Mouse (Mus musculus): ENCODE measurements around the gene Hspa4. TPM values are rescaled to one million over a fixed set of nuclear protein-coding genes. Genes with fewer than 3 reads are reported as not detected.
"Not testable (repeated sequence)": the region's sequence is repeated elsewhere in the genome, so short reads cannot be mapped to it uniquely, and the experiment has no call there.

Hspa4 gene
- polyA plus RNA-seq, 1 experiment from 2014 or later, result 51.5 TPM

DNA sequence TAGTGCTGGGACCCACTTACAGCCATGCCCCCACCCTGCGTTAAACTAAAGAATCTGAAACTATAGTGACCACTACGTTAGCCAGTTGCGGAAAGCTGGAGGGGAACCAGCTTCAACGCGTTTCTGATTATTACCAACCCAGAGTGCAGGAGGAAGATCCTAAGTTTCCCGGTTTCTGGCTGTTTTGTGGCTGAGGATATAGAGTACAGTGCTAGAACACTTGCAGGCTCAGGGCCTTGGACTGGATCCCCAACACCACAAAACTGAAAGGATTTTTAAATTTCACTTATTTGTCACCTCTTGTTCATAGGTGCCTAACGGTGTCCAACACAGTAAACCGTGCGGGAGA, 884 bp upstream of the Hspa4 start:
- Histone ChIP-seq H3K4me2 (peak overlapping the region; percentile 75), H3K9ac (peak overlapping the region; percentile 69), H3K27ac (peak overlapping the region; percentile 95), H3K36me3 (no peaks in the 10 kb centered on the region), H3K9me3 (no peaks in the 10 kb centered on the region), H3K4me3 (peak overlapping the region; percentile 98), H3K4me1 (replicated peaks) (peaks cover 35% of the 10 kb centered on the region), H3K27me3 (no peaks in the 10 kb centered on the region)
- no peak for ATAC-seq (ENCODE audit: low FRiP score)
- WGBS, result 66% methylated on average over 9 of the region's 9 CpGs

DNA sequence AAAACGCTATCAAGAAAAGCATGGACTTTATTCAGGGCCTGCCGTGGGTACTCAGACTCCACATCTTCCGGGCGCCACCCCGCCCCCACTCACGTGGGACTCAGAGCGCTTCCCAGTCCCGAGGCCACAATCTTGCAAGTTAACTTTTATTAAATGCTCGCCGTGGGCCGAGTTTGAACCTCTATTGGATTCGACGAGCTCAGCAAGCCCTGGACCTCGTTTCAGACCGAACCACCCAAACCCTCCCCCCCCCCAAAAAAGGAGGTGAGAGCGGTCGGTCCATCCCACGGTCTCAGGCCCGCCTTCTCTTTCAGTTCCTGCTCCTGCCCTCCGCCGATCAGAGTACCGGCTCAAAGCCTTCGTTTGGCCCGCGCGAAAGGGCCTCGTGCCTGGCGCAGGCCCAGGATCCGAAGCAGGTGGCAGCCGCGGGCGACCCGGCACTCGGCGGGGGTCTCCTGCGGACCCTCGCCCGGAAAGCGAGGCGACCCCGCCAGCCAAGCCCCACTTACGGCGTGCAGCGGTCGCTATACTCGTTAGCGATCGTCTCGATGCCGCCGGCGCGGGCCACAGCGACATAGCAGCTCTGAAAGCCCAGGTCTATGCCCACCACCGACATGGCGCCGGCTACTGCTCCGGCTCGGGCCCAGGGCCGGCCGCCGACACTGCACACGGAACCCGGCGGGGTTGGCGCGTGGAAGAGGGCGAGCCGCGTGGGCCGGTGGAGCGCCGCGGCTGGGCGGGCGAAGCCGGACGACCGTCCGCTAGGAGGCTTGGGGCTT, 517 bp downstream of the Hspa4 start:
- Histone ChIP-seq H3K27me3 (no peaks in the 10 kb centered on the region), H3K9ac (peak overlapping the region; percentile 99), H3K9me3 (no peaks in the 10 kb centered on the region), H3K4me2 (peak overlapping the region; percentile 75), H3K27ac (peak overlapping the region; percentile 95), H3K4me1 (replicated peaks) (peaks cover 35% of the 10 kb centered on the region), H3K4me3 (peak overlapping the region; percentile 98), H3K36me3 (no peaks in the 10 kb centered on the region)
- WGBS, result under 1% methylated on average over 80 of the region's 80 CpGs
- peak; percentile 86 for ATAC-seq (ENCODE audit: low FRiP score)

DNA sequence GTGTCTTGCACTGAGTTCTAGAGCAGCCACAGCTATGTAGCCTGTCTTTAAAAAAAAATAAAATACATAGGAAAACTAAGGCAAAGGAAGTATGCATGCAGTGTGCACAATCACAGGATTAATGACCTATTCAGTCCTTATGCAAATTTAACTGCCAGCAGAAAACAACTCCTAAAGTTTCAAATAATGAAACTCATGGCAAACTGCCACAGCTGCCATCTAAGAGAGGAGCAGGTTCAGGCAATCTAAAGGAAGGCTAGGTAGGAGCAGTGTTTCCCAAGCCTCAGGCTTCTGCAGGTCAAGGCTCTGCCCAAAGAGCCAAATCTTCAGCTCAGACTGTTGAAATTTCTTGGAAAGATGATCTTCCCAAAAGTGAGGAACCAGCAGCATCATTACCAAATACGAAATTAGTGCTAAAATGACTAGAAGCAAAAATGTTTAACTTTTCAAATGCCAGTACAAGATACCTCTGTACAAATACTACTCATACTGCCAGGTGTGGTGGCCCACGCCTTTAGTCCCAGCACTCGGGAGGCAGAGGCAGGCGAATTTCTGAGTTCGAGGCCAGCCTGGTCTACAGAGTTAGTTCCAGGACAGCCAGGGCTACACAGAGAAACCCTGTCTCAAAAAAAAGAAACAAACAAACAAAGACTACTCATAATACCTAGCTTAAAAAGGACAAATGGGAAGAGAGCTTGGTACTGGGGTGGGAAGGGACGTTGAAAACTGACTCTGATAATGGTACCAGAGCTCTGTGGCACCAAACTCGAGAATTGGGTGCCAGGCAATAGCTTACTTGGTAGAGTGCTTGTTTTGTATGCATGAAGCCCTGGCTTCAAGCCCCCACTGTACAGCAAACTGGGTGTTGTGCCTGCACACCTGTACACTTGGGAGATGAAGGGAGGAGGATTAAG, 2.1 kb downstream of the Hspa4 start:
- Histone ChIP-seq H3K4me2 (peak overlapping the region; percentile 75), H3K4me3 (peak overlapping the region; percentile 98)

DNA sequence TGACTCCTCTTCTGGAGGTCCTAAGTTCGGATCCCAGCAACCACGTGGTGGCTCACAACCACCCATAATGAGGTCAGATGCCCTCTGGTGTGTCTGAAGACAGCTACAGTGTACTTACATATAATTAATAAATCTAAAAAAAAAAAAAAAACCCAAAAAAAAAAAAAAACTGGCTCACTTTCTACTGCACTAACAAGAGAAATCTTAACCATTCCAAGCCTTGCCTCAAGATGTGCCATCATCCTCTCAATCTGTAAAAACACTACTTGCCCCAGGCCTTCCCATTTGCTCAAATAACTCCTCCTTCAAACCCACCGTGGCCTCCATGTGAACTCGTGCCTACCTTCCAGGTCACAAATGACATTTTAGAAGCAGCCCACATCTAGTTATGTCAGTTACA, 3.4 kb downstream of the Hspa4 start:
- H3K4me2 ChIP-seq, result no peak overlapping the region
- peaks cover 38% of the 10 kb centered on the region for H3K4me1 ChIP-seq (replicated peaks)
- H3K27me3 ChIP-seq, result no peaks in the 10 kb centered on the region
- no peak overlapping the region for H3K27ac ChIP-seq
- peaks cover 1% of the 10 kb centered on the region for H3K36me3 ChIP-seq
- 78% methylated on average over 4 of the region's 4 CpGs for WGBS
- no peak for ATAC-seq (ENCODE audit: low FRiP score)
- H3K9ac ChIP-seq, result no peak overlapping the region
- no peak overlapping the region for H3K4me3 ChIP-seq
- no peaks in the 10 kb centered on the region for H3K9me3 ChIP-seq

More for the DNA sequence above, 2.1 kb downstream of the Hspa4 start:
- Histone ChIP-seq H3K4me1 (replicated peaks) (peaks cover 38% of the 10 kb centered on the region), H3K36me3 (no peaks in the 10 kb centered on the region), H3K27me3 (no peaks in the 10 kb centered on the region), H3K9ac (peak overlapping the region; percentile 99), H3K9me3 (no peaks in the 10 kb centered on the region), H3K27ac (no peak overlapping the region)
- ATAC-seq (ENCODE audit: low FRiP score), result no peak
- WGBS, result 90% methylated on average over 7 of the region's 7 CpGs

DNA sequence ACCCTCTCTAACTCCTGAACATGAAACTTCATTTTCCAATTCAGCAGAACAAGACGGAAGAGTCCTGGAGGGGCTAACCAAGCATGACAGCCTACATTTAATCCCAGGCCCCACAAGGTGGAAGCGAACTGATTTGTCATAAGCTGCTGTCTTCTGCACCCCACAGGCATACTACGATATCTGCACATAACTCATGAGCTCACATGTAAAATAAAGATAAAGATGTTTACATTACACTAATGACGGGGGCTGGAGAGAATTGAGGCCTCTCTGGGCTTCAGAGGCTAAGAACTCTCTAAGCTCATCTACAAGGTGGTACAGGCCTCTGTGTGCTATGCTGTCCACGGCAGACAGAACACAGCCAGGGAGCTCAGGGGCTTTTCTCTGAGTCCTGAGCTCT, 5.8 kb downstream of the Hspa4 start:
- Histone ChIP-seq H3K4me1 (replicated peaks) (peaks cover 28% of the 10 kb centered on the region), H3K9me3 (no peaks in the 10 kb centered on the region), H3K9ac (no peak overlapping the region), H3K4me3 (no peak overlapping the region), H3K36me3 (peaks cover 17% of the 10 kb centered on the region), H3K27ac (peak overlapping the region; percentile 44; the same call in 1 of the 2 replicates), H3K4me2 (no peak overlapping the region), H3K27me3 (no peaks in the 10 kb centered on the region)
- no peak for ATAC-seq (ENCODE audit: low FRiP score)
- 84% methylated on average over 5 of the region's 5 CpGs for WGBS

DNA sequence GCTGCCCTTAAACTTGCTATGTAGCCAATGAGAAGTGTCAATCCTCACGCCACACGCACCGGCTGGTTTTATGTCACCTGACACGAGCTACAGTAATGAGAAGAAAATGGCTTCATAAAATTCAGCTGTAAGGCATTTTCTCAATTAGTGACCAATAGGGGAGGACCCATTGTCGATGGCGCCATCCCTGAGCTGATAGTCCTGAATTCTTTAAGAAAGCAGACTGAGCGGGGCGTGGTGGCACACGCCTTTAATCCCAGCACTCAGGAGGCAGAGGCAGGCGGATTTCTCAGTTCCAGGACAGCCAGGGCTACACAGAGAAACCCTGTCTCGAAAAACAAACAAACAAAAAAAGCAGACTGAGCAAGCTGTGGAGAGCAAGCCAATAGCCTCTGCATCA, 9.4 kb downstream of the Hspa4 start:
- H3K9me3 ChIP-seq, result no peaks in the 10 kb centered on the region
- peaks cover 50% of the 10 kb centered on the region for H3K36me3 ChIP-seq
- H3K9ac ChIP-seq, result no peak overlapping the region
- H3K4me3 ChIP-seq, result no peak overlapping the region
- H3K4me1 ChIP-seq (replicated peaks), result peaks cover 3% of the 10 kb centered on the region; the same call in 1 of the 2 replicates
- H3K27me3 ChIP-seq, result no peaks in the 10 kb centered on the region
- 91% methylated on average over 11 of the region's 11 CpGs for WGBS
- no peak overlapping the region for H3K4me2 ChIP-seq
- H3K27ac ChIP-seq, result no peak overlapping the region
- no peak for ATAC-seq (ENCODE audit: low FRiP score)

DNA sequence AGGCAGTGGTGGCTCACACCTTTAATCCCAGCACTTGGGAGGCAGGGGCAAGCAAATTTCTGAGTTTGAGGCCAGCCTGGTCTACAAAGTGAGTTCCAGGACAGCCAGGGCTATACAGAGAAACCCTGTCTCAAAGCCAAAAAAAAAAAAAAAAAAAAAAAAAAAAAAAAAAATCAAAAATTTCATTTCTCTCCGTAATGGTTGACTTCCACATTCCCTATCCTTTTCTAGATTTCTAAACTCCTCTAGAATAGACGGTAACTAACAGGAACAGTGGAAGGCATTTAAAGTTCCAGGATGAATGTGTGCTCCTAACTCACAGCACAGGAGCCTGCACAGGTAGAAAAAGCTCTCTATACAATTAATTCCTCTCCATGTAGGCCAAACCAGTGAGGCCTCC, 10.1 kb downstream of the Hspa4 start:
- not testable (repeated sequence) for H3K4me2 ChIP-seq; H3K9me3 ChIP-seq; H3K4me1 ChIP-seq (replicated peaks); ATAC-seq (ENCODE audit: low FRiP score); H3K27me3 ChIP-seq; H3K27ac ChIP-seq; H3K4me3 ChIP-seq; H3K9ac ChIP-seq
- WGBS, result 96% methylated on average over 2 of the region's 2 CpGs
- H3K36me3 ChIP-seq, result peaks cover 56% of the 10 kb centered on the region

DNA sequence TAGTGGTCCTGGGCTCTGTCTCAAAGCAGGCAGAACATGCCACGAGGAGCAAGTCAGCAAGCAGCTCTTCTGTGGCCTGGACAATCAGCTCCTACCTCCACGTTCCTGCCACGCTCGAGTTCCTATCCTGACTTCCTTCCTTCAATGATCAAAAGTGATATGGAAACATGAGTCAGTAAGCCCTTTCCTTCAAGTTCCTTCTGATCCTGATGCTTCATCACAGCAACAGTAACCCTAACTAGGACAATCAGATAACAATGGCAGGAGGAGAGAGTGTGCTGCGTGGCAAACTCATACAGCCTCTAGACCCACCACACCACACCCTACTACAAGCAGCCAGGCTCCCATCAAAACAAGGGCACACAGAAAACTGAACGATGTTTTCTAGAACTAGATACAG, 14.4 kb downstream of the Hspa4 start:
- no peak overlapping the region for H3K4me3 ChIP-seq
- H3K4me1 ChIP-seq (replicated peaks), result no peaks in the 10 kb centered on the region
- 97% methylated on average over 6 of the region's 6 CpGs for WGBS
- H3K4me2 ChIP-seq, result no peak overlapping the region
- H3K27ac ChIP-seq, result no peak overlapping the region
- no peaks in the 10 kb centered on the region for H3K9me3 ChIP-seq
- H3K36me3 ChIP-seq, result peaks cover 81% of the 10 kb centered on the region
- no peak for ATAC-seq (ENCODE audit: low FRiP score)
- no peaks in the 10 kb centered on the region for H3K27me3 ChIP-seq
- no peak overlapping the region for H3K9ac ChIP-seq

DNA sequence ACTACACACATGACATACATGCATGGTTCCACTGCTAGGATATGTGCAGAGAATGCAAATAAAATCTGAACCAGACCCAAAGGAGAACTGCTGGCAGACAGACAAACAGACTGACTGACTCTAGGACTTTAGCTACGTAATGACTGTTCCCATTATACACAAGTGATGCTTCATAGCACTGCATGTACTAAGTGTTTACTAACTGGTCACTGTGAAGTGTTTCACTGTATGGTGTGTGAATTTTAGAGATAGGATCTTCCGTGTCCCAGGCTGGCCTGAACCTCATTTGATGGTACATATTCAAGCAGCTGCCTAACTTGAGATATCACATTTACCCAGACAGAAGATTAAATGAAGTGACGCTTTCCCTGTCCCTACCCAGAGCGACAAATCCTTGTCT, 21.8 kb downstream of the Hspa4 start:
- no peak overlapping the region for H3K4me2 ChIP-seq
- no peaks in the 10 kb centered on the region for H3K27me3 ChIP-seq
- no peaks in the 10 kb centered on the region for H3K9me3 ChIP-seq
- no peaks in the 10 kb centered on the region for H3K4me1 ChIP-seq (replicated peaks)
- 93% methylated on average over 4 of the region's 4 CpGs for WGBS
- no peak overlapping the region for H3K27ac ChIP-seq
- H3K9ac ChIP-seq, result no peak overlapping the region
- no peak for ATAC-seq (ENCODE audit: low FRiP score)
- peaks cover 66% of the 10 kb centered on the region for H3K36me3 ChIP-seq
- no peak overlapping the region for H3K4me3 ChIP-seq

DNA sequence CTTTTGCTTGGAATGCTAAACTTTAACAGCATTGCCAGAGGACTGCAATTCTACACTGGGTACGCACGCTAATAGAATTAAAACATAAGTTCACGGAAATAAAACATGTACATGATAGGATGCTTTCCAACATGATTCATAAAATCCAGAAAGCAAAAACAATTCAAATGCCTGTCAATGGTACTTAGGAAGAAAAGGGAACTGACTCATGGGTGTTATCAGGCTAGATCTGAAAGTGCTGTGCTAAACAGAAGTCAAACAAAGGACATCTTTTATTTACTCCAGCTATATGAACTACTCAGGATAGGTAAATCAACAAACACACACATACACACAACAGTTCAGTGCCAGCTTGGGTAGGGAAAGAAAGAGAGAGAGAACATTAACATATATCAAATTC, 24.9 kb downstream of the Hspa4 start:
- Histone ChIP-seq H3K4me3 (no peak overlapping the region), H3K4me2 (no peak overlapping the region), H3K4me1 (replicated peaks) (no peaks in the 10 kb centered on the region), H3K27me3 (no peaks in the 10 kb centered on the region), H3K9me3 (no peaks in the 10 kb centered on the region), H3K36me3 (peaks cover 69% of the 10 kb centered on the region), H3K9ac (no peak overlapping the region), H3K27ac (no peak overlapping the region)
- 97% methylated on average over 3 of the region's 3 CpGs for WGBS
- no peak for ATAC-seq (ENCODE audit: low FRiP score)

DNA sequence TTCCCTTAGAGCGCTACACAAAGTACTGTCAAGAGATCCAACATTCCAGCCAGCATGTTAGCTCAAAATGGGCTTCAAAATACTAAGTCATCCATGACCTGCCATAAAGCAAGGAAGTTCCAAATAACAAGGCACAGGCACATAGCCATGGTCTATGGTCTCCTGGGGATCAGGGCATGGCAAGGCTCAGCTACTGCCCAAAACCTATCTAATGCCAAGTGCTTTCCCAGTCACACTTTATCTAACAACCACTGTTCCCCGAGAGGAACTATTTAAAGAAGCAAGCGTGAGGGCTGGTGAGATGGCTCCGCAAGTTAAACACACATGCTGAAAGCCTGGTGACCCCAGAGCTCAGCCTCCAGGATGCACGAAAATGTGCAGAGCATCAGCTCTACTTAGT, 26.9 kb downstream of the Hspa4 start:
- H3K27me3 ChIP-seq, result no peaks in the 10 kb centered on the region
- H3K9ac ChIP-seq, result no peak overlapping the region
- ATAC-seq (ENCODE audit: low FRiP score), result no peak
- H3K36me3 ChIP-seq, result peaks cover 73% of the 10 kb centered on the region
- H3K4me1 ChIP-seq (replicated peaks), result no peaks in the 10 kb centered on the region
- H3K4me2 ChIP-seq, result no peak overlapping the region
- 95% methylated on average over 5 of the region's 5 CpGs for WGBS
- no peak overlapping the region for H3K4me3 ChIP-seq
- H3K9me3 ChIP-seq, result no peaks in the 10 kb centered on the region
- no peak overlapping the region for H3K27ac ChIP-seq

DNA sequence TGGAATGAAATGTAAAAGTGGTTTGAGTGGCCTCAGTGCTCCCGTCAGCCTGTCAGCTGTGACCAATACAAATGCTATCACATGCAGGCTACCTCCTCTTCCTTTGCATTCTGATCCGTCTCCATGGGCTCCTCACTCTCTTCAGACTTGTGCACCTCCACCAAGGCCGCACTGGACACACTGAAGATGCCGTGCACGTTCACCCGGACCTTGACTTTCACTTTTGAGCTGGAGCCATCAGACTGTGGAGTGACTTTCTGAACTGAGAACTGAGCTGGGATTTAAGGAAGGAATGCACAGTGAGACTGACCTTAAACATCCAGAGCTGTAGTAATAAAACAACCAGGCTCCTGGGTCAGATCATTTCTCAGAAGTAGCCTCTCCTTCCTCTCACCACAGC, 30.7 kb downstream of the Hspa4 start:
- 93% methylated on average over 6 of the region's 6 CpGs for WGBS
- no peak overlapping the region for H3K4me2 ChIP-seq
- H3K36me3 ChIP-seq, result peaks cover 92% of the 10 kb centered on the region
- no peak overlapping the region for H3K9ac ChIP-seq
- H3K27me3 ChIP-seq, result no peaks in the 10 kb centered on the region
- no peaks in the 10 kb centered on the region for H3K9me3 ChIP-seq
- no peak overlapping the region for H3K27ac ChIP-seq
- H3K4me1 ChIP-seq (replicated peaks), result no peaks in the 10 kb centered on the region
- ATAC-seq (ENCODE audit: low FRiP score), result no peak
- H3K4me3 ChIP-seq, result no peak overlapping the region

All from hindbrain, embryonic 13.5 days (tissue).